Mouse (Mus musculus) olfactory bulb, adult 2 months (tissue): Measurements from ENCODE around the gene Phf5a.

ENCODE experiments used
- CTCF ChIP-seq: fragments of 200-500 bp; IDR thresholded peaks from 2 replicates; pipeline ENCODE4 v1.5.1; 2012; ENCODE audit warnings: low read depth, mild to moderate bottlenecking, low read length, moderate library complexity; ENCODE audit not compliant: insufficient read depth
- POLR2A ChIP-seq: fragments of 200-500 bp; IDR thresholded peaks from 2 replicates; pipeline ENCODE4 v1.6.1; 2012; ENCODE audit warnings: mild to moderate bottlenecking, low read depth, low read length, moderate library complexity; ENCODE audit not compliant: insufficient read depth

GRCm38 (mm10) chr15:81818404-81818803 lies 53.3 kb downstream of the Phf5a start:
- no peak for TF ChIP-seq CTCF
- TF ChIP-seq POLR2A = no peak
